Mouse (Mus musculus): ENCODE data around the gene Cfap57.
"Not testable (repeated sequence)": the region's sequence is repeated elsewhere in the genome, so short reads cannot be mapped to it uniquely, and the experiment has no call there.

The Cfap57 gene

GRCm38 (mm10) chr4:118518208-118518607 lies 102.4 kb downstream of the Cfap57 start:
- no peak for DNase-seq (ENCODE audit: low spot score)

GRCm38 (mm10) chr4:118517497-118518146 lies 103.0 kb downstream of the Cfap57 start:
- no peak for DNase-seq (ENCODE audit: low spot score)

GRCm38 (mm10) chr4:118516699-118517496 lies 103.7 kb downstream of the Cfap57 start:
- DNase-seq (ENCODE audit: low spot score), result peak; percentile 11

- peak; percentile 25 for DNase-seq (ENCODE audit: low spot score)
These were observed 111.5 kb downstream of the Cfap57 start for GRCm38 (mm10) chr4:118509050-118509449.

DNA sequence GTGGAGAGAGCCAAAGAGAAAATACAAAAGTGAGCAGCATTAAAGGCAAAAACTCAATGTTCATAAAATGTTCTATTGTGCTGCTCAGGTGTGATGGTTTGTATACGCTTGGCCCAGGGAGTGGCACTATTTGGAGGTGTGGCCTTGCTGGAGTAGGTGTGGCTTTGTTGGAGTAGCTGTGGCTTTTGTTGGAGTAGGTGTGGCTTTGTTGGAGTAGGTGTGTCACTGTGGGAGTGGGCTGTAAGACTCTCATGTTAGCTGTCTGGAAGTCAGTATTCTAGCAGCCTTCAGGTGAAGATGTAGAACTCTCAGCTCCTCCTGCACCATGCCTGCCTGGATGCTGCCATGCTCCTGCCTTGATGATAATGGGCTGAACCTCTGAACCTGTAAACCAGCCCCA lies 113.4 kb downstream of the Cfap57 start:
- not testable (repeated sequence) for DNase-seq (ENCODE audit: low spot score)

- peak; percentile 10 for DNase-seq (ENCODE audit: low spot score)
These were observed 115.0 kb downstream of the Cfap57 start for GRCm38 (mm10) chr4:118505551-118505950.
